Mouse (Mus musculus): Measurements from ENCODE around the gene Abhd2.

Abhd2 gene

GRCm38 (mm10) chr7:79272789-79273718 lies at the start of gene Abhd2:
TSS of gene Abhd2 (plus strand) at chr7:79273199.
- DNase-seq: peak; percentile 100

- DNase-seq: no peak
These were observed 47.5 kb upstream of the Abhd2 start for GRCm38 (mm10) chr7:79225477-79225876.

GRCm38 (mm10) chr7:79226172-79226571 lies 46.8 kb upstream of the Abhd2 start:
- no peak for DNase-seq

- no peak for DNase-seq
These were observed 46.0 kb upstream of the Abhd2 start for GRCm38 (mm10) chr7:79226834-79227486.

- peak; percentile 91 for DNase-seq
These were observed 44.5 kb upstream of the Abhd2 start for GRCm38 (mm10) chr7:79228471-79228870.

GRCm38 (mm10) chr7:79231577-79231976 lies 41.4 kb upstream of the Abhd2 start:
- no peak for DNase-seq

- DNase-seq: no peak
These were observed 41.0 kb upstream of the Abhd2 start for GRCm38 (mm10) chr7:79232048-79232447.

- peak; percentile 44 for DNase-seq
These were observed 34.3 kb upstream of the Abhd2 start for GRCm38 (mm10) chr7:79238741-79239140.

- DNase-seq: no peak
These were observed 30.9 kb upstream of the Abhd2 start for GRCm38 (mm10) chr7:79241931-79242625.

- DNase-seq: no peak
These were observed 29.8 kb upstream of the Abhd2 start for GRCm38 (mm10) chr7:79243236-79243635.

GRCm38 (mm10) chr7:79246039-79246670 lies 26.8 kb upstream of the Abhd2 start:
- DNase-seq: peak; percentile 89

- DNase-seq: peak; percentile 22
These were observed 25.6 kb upstream of the Abhd2 start for GRCm38 (mm10) chr7:79247408-79247807.

GRCm38 (mm10) chr7:79247881-79248389 lies 25.1 kb upstream of the Abhd2 start:
- peak; percentile 66 for DNase-seq

- DNase-seq: no peak
These were observed 23.4 kb upstream of the Abhd2 start for GRCm38 (mm10) chr7:79249581-79249980.

GRCm38 (mm10) chr7:79254248-79254888 lies 18.6 kb upstream of the Abhd2 start:
- no peak for DNase-seq

GRCm38 (mm10) chr7:79255350-79255749 lies 17.6 kb upstream of the Abhd2 start:
- no peak for DNase-seq

GRCm38 (mm10) chr7:79255752-79256151 lies 17.2 kb upstream of the Abhd2 start:
- DNase-seq: no peak

GRCm38 (mm10) chr7:79256716-79257115 lies 16.3 kb upstream of the Abhd2 start:
- DNase-seq: peak; percentile 45

- no peak for DNase-seq
These were observed 13.9 kb upstream of the Abhd2 start for GRCm38 (mm10) chr7:79258981-79259542.

- DNase-seq: peak; percentile 70
These were observed 10.5 kb upstream of the Abhd2 start for GRCm38 (mm10) chr7:79262478-79262877.

- DNase-seq: no peak
These were observed 9.2 kb upstream of the Abhd2 start for GRCm38 (mm10) chr7:79263776-79264175.

GRCm38 (mm10) chr7:79266228-79266627 lies 6.8 kb upstream of the Abhd2 start:
- peak; percentile 56 for DNase-seq

Measured in kidney, postnatal 10 days (tissue).